Mouse (Mus musculus) testis, adult 2 months (tissue): Measurements from ENCODE around the gene Rsph14.

Source experiments
- CTCF ChIP-seq: fragments of 200-500 bp; IDR thresholded peaks from 2 replicates; pipeline ENCODE4 v1.5.1; 2012; ENCODE audit warnings: low read depth, mild to moderate bottlenecking, inconsistent platforms, low read length, moderate library complexity; ENCODE audit not compliant: control insufficient read depth, insufficient read depth, insufficient replicate concordance
- POLR2A ChIP-seq: fragments of 200-500 bp; IDR thresholded peaks from 2 replicates; pipeline ENCODE4 v1.6.1; 2012; ENCODE audit warnings: low read depth, mild to moderate bottlenecking, inconsistent platforms, low read length, moderate library complexity; ENCODE audit not compliant: control insufficient read depth

DNA sequence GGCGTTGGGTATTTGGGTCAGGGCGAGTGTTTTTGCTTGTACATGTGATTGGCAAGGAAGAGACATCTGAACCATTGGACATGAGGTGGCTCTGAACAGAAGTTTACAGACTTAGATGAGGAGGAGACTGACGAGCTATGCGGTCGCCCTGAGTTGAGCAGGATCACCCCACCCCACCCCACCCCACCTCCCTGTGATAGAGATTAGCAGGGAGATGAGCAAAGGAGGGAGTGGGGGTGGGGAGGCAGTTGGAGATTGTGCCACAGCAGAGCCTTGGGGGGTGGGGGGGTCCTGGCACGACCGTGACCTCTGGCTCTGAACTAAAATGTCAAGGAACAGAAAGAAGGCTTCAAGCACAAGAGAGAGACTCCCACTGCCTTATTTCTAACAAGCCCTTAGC, 56.0 kb downstream of the Rsph14 start:
- TF ChIP-seq POLR2A (no peak), CTCF (no peak)
